In genomic region chr3:143750128-143750527, GRCm38 (mm10) we compare ENCODE assay signal across 25 mouse cellular contexts.
DNase-seq lines count a peak whose midpoint lies in the region; ATAC-seq and TF ChIP-seq lines count a peak whose summit lies in the region.
"Had no signal": no experiment of that assay in that cellular context is flagged by ENCODE, and none has a peak within 500 bp of the region (broad histone marks: within the 10 kb centered on the region; RNA-seq: fewer than 3 reads in every experiment).

No protein-coding gene starts in this region.

- H3K4me2 ChIP-seq in heart, embryonic 11.5 days: no peak overlapping the region
- no peak overlapping the region for H3K4me2 ChIP-seq in midbrain, postnatal 0 days (ENCODE audit: low read depth, low read length, poor library complexity, severe bottlenecking)
- no peak overlapping the region for H3K4me2 ChIP-seq in midbrain, embryonic 15.5 days
- H3K4me2 ChIP-seq: intestine, embryonic 15.5 days; limb, embryonic 12.5 days; liver, embryonic 15.5 days; lung, embryonic 14.5 days; midbrain, embryonic 13.5 days; neural tube, embryonic 13.5 days had no signal

- H3K27ac ChIP-seq in heart, embryonic 11.5 days (ENCODE audit: low read depth, low read length): no peak overlapping the region
- H3K27ac ChIP-seq in midbrain, postnatal 0 days (ENCODE audit: low read depth, low read length): no peak overlapping the region
- no peak overlapping the region for H3K27ac ChIP-seq in midbrain, embryonic 15.5 days
- H3K27ac ChIP-seq: gastrocnemius, adult 2 months; hindbrain, embryonic 10.5 days; hindbrain, postnatal 0 days; intestine, embryonic 15.5 days; limb, embryonic 12.5 days; liver, embryonic 15.5 days; midbrain, embryonic 13.5 days; neural tube, embryonic 13.5 days had no signal

- intact Hi-C loops in gastrocnemius, postnatal 36 days (cut with DNase I): no loop called here

- 86% methylated on average over 4 of the region's 4 CpGs for WGBS in heart, embryonic 11.5 days (ENCODE audit: insufficient replicate concordance)
- 81% methylated on average over 4 of the region's 4 CpGs for WGBS in midbrain, postnatal 0 days
- WGBS in midbrain, embryonic 15.5 days: 75% methylated on average over 4 of the region's 4 CpGs

- H3K36me3 ChIP-seq in heart, embryonic 11.5 days (ENCODE audit: control insufficient read depth, insufficient read depth, low read length): no peaks in the 10 kb centered on the region
- no peaks in the 10 kb centered on the region for H3K36me3 ChIP-seq in midbrain, postnatal 0 days (ENCODE audit: insufficient read depth, low read length)
- H3K36me3 ChIP-seq in midbrain, embryonic 15.5 days (replicated peaks): no peaks in the 10 kb centered on the region
- H3K36me3 ChIP-seq: hindbrain, embryonic 10.5 days; intestine, embryonic 15.5 days; limb, embryonic 12.5 days; liver, embryonic 15.5 days; midbrain, embryonic 13.5 days; neural tube, embryonic 13.5 days had no signal

- TF ChIP-seq CTCF in midbrain, postnatal 0 days (IDR thresholded peaks at IDR 0.05): no peak

- no peak overlapping the region for H3K9ac ChIP-seq in heart, embryonic 11.5 days (ENCODE audit: low read depth, low read length)
- no peak overlapping the region for H3K9ac ChIP-seq in midbrain, postnatal 0 days (replicated peaks; ENCODE audit: low read length, poor library complexity, severe bottlenecking)
- H3K9ac ChIP-seq in midbrain, embryonic 15.5 days: no peak overlapping the region
- H3K9ac ChIP-seq: intestine, embryonic 15.5 days; limb, embryonic 12.5 days; liver, embryonic 15.5 days; lung, embryonic 14.5 days; midbrain, embryonic 13.5 days; neural tube, embryonic 13.5 days had no signal

- H3K9me3 ChIP-seq in heart, embryonic 11.5 days (replicated peaks; ENCODE audit: control insufficient read depth, low read length): no peaks in the 10 kb centered on the region
- H3K9me3 ChIP-seq in midbrain, postnatal 0 days (ENCODE audit: low read length): no peaks in the 10 kb centered on the region
- no peaks in the 10 kb centered on the region for H3K9me3 ChIP-seq in midbrain, embryonic 15.5 days
- H3K9me3 ChIP-seq: hindbrain, embryonic 10.5 days; intestine, embryonic 15.5 days; limb, embryonic 12.5 days; liver, embryonic 15.5 days; midbrain, embryonic 13.5 days; neural tube, embryonic 13.5 days had no signal

- no peak overlapping the region for H3K4me3 ChIP-seq in heart, embryonic 11.5 days (ENCODE audit: low read depth, low read length)
- H3K4me3 ChIP-seq in midbrain, postnatal 0 days (ENCODE audit: low read depth, low read length): no peak overlapping the region
- H3K4me3 ChIP-seq in midbrain, embryonic 15.5 days: no peak overlapping the region
- H3K4me3 ChIP-seq: erythroblast, embryonic 14.5 days; gastrocnemius, adult 2 months; hindbrain, embryonic 10.5 days; intestine, embryonic 15.5 days; limb, embryonic 12.5 days; liver, embryonic 15.5 days; midbrain, embryonic 13.5 days; neural tube, embryonic 13.5 days had no signal

- no peak for ATAC-seq in heart, embryonic 11.5 days (replicated peaks; ENCODE audit: insufficient number of reproducible peaks, low FRiP score, low TSS enrichment)
- ATAC-seq in midbrain, postnatal 0 days (ENCODE audit: low FRiP score): no peak
- ATAC-seq in midbrain, embryonic 15.5 days (replicated peaks): no peak
- ATAC-seq: CD4-positive, CD25-positive, alpha-beta regulatory T cell, adult 4 months; forebrain, embryonic 16.5 days; hindbrain, postnatal 0 days; intestine, embryonic 15.5 days; midbrain, embryonic 13.5 days had no signal

- no peaks in the 10 kb centered on the region for H3K27me3 ChIP-seq in heart, embryonic 11.5 days (ENCODE audit: control insufficient read depth, insufficient read depth, low read length)
- no peaks in the 10 kb centered on the region for H3K27me3 ChIP-seq in midbrain, postnatal 0 days (ENCODE audit: insufficient read depth, low read length)
- H3K27me3 ChIP-seq in midbrain, embryonic 15.5 days (replicated peaks): no peaks in the 10 kb centered on the region
- H3K27me3 ChIP-seq: intestine, embryonic 15.5 days; limb, embryonic 12.5 days; liver, embryonic 15.5 days; midbrain, embryonic 13.5 days; neural tube, embryonic 13.5 days had no signal

- H3K4me1 ChIP-seq in heart, embryonic 11.5 days (ENCODE audit: control insufficient read depth, insufficient read depth, low read length): no peaks in the 10 kb centered on the region
- no peaks in the 10 kb centered on the region for H3K4me1 ChIP-seq in midbrain, postnatal 0 days (ENCODE audit: insufficient read depth, low read length)
- H3K4me1 ChIP-seq in midbrain, embryonic 15.5 days: no peaks in the 10 kb centered on the region
- H3K4me1 ChIP-seq: hindbrain, embryonic 10.5 days; intestine, embryonic 15.5 days; limb, embryonic 12.5 days; liver, embryonic 15.5 days; midbrain, embryonic 13.5 days; neural tube, embryonic 13.5 days had no signal

- DNase-seq in heart, adult 11 months: peak; percentile 35
- peak; percentile 9 for DNase-seq in midbrain, postnatal 0 days (ENCODE audit: low spot score)
- DNase-seq in adrenal gland, postnatal 14 days: peak; percentile 53
- no peak for DNase-seq in right cerebral cortex, adult 2 months (ENCODE audit: low spot score in 2 of 2)
- no peak for DNase-seq in gastrocnemius, postnatal 36 days
- DNase-seq: cerebellum, adult 8-10 months; gastrocnemius, adult 2 months; heart, postnatal 14 days; kidney, adult 2 months; kidney, postnatal 10 days; lung, embryonic 14.5 days; right cerebral cortex, postnatal 14 days; thymus, postnatal 4 days had no signal

Comparison
In these comparisons a context has a peak if more than half of its experiments do, and no peak if none do; other contexts are left out.
1. DNase-seq: peak in heart, adult 11 months (single experiment), midbrain, postnatal 0 days (single experiment) and adrenal gland, postnatal 14 days (single experiment); none in right cerebral cortex, adult 2 months (0 of 2) and gastrocnemius, postnatal 36 days (0 of 2).